Mouse (Mus musculus) bone marrow, adult 2 months (tissue): ENCODE results near the gene Vmn1r194.

Source experiments
- CTCF ChIP-seq: fragments of 200-500 bp; IDR thresholded peaks from 2 replicates; pipeline ENCODE4 v1.5.1; 2011; ENCODE audit warnings: low read length, control low read depth; ENCODE audit not compliant: control insufficient read depth, insufficient read depth
- POLR2A ChIP-seq: fragments of 200-500 bp; IDR thresholded peaks from 2 replicates; pipeline ENCODE4 v1.6.1; 2011; ENCODE audit warnings: low read depth, mild to moderate bottlenecking, control low read depth, low read length, borderline replicate concordance; ENCODE audit not compliant: control insufficient read depth

DNA sequence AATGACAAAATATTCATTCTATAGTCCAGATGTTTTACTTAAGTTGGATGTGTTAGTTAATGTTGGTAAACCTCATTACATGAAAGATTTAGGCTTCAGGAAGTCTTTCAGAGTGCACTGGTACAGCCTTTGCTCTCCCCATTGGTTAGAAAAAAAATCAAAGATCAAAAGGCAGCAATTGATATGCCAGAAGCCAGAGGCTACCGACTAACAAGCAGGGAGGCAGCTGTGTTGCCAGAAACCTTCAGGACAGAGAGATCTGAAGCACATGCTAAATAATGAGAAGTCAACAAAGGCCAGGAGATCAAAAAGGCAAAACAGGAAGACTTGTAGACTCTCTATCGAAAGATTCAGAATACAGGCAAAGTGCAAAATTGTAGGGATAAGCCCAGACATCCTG, 27.7 kb downstream of the Vmn1r194 start:
- no peak for TF ChIP-seq CTCF
- no peak for TF ChIP-seq POLR2A
